Mouse (Mus musculus): ENCODE measurements around the gene Mthfr.

The Mthfr gene

DNA sequence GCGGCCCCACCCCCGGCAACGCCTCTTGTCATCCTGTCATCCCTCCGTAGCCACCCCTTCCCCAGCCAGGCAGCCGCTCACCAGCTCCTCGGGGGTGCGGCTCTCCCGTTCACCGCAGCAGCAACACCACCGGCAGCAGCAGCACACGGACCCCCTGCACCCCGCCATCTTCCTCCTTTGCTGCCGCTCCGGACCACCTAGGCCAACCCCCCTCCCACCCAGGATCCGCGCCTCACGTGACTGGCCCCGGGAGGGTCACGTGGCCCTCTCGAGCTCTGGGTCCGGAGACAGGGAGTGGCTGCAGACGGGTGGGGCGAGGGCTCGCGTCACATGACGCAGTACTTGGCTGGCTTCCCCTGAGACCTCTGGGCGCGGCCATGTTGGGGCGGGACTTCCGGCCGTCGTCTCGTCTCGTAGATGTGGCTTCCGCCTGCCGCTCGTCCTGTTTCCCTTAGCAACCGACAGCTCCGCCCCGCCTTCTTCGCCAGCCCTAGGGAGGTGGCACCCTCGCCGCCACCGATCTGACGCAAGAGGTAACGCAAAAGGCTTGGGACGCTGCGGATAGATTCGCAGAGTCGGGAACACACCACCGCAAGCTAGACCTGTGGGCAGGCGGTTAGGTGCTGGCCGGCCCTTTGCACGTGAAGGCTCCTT, at the start of gene Mthfr, which contains the start of gene Clcn6:
TSS of gene Mthfr (plus strand) at position 478 of the 654 bp plus-strand sequence.
TSS of gene Clcn6 (minus strand) at position 222 of the 654 bp plus-strand sequence.
- peak; percentile 99 to 100 for DNase-seq (ENCODE audit: low spot score in 2 of 2)

DNA sequence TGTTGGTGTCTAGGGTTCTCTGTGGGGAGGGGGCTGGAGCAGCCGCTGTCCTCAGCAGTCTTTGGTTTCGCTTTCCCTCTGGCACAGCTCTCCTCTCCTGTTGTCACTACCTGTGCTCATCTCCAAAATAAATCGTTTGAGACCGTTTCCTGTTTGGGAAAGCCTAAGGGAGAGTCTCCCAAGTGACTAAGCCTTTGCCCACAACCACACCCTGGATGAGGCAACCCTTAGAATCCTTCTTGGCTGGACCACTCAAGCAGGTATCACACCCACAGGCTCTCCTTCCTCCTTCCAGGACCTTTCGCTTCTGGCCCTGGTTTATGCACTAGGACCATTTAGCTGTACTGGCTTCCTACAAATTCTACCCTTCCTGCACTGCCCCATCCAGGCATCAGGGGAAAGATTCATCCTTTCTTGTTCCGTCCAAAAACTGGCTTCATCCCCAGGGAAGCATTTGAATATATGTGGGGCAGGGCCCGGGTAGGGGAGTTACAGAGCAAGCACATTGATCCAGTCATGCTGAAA, 45.2 kb upstream of the Mthfr start:
- no peak for DNase-seq (ENCODE audit: low spot score in 2 of 2)

DNA sequence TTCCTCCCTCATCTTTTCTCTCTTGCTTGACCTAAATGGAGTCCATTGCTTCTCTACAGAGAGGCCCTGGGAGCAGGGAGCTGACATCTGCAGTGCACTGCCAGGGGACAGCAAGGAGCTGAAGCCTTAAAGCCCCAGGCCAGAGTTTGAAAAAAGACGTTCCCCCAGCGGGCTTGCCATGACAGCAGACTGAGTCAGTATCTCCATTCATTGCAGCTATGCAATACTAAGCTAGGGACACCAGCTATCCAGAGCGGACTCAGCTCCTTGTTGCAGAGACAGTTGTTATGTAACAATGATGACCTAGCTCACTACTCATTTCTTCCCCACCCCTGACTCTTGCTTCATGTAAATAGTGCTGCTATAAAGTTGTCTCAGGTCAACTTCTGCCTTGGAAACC, 43.6 kb upstream of the Mthfr start:
- DNase-seq (ENCODE audit: low spot score in 2 of 2), result no peak

DNA sequence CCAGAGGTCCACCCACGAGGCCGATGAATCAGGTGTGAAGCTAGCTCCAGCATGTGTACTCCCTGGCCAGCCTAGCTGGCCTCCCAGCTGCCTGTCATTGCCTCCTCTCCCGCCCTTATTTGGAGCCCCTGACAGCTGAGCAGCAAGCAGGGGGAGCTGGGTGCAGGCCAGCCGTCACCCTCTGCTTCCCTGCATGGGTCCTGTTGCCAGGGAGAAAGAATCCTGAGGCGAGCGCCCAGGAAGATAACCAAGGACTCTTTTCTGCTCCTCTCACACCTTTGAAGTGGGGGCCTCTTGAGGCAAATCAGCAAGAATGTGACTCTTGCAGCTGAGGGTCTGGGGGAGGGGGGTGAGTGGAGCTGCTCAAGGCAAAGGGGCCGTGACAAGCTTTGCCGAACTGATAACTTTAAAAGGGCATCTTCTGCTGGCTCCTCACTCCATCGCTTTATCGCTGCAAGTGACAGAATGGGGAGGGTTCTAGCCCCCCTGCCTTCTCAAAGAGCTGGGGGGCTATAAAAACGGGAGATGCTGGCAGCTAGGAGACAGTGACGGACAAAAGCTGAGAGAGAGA, 38.6 kb upstream of the Mthfr start, which contains the start of gene Nppa:
TSS of gene Nppa (plus strand) at position 521 of the 571 bp plus-strand sequence.
- no peak for DNase-seq (ENCODE audit: low spot score in 2 of 2)

DNA sequence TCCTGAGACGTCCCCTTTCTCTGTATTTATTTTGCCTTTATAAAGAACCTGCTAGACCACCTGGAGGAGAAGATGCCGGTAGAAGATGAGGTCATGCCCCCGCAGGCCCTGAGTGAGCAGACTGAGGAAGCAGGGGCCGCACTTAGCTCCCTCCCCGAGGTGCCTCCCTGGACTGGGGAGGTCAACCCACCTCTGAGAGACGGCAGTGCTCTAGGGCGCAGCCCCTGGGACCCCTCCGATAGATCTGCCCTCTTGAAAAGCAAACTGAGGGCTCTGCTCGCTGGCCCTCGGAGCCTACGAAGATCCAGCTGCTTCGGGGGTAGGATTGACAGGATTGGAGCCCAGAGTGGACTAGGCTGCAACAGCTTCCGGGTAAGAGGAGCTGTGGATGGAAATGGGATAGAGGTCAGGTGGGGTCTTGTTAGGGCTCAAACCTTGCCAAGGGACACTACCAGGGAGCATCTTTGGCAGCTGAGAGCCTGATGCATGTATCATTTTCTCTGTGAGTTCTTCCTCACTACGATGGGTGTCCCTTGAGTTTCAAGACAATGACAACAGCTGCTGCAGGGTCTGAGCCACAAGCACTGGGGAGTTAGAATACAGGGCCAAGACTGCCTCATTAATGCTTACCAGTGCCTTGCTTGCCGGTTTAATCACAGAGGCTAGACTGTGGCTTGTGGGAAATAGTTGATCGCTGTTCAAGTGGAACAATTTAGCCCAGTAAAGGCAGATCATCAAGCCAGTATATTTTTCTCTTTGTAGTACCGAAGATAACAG, 37.7 kb upstream of the Mthfr start:
- no peak for DNase-seq (ENCODE audit: low spot score in 2 of 2)

DNA sequence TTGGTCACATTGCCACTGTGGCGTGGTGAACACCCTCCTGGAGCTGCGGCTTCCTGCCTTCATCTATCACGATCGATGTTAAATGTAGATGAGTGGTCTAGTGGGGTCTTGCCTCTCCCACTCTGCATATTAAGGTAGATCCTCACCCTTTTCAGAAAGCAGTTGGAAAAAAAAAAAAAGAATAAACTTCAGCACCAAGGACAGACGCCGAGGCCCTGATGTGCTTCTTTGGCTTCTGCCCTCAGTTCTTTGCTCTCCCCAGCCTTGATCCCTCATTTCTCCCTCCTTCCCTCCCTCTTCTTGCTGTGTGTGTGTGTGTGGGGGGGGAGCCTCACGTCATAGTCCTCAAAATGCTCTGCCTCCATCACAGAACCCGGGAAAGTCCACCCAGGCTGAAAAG, 37.0 kb upstream of the Mthfr start:
- no peak for DNase-seq (ENCODE audit: low spot score in 2 of 2)

DNA sequence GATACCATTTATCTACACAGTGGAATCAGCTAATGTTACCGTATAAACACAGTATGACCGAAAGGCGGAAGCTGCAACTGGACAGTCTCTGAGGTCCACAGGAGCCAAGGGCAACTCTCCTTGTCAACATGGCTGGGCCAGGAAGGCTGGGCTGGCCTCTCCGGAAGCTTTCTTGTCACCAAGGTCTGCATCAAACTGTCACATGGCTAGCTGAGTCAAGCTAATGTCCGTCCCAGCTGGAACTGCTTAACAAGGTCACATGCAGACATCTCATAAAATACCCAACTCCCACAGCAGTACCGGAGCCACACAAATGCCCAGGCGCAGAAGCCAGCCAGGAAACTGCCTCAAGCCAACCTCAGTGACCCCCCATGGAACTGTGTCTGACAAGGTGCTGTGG, 34.5 kb upstream of the Mthfr start:
- DNase-seq (ENCODE audit: low spot score in 2 of 2), result no peak

DNA sequence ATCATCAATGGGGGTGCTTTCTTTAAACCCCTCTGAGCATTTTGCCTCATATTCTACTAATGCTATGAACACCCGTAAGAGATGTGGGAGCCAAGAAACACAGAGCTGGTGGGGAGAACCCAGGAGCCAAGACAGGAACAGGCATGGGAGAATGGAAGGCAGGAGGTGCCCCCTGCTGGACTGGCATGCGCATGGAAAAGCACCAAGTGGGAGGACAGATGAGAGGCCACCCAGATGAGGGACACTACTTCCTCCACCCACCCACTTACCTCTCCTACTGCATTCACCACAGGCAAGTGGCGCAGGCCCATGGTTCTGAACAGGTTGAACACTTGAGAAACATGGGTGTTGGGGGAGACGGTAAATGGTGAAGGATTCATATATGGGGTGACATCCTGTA, 30.5 kb upstream of the Mthfr start:
- DNase-seq (ENCODE audit: low spot score in 2 of 2), result no peak

DNA sequence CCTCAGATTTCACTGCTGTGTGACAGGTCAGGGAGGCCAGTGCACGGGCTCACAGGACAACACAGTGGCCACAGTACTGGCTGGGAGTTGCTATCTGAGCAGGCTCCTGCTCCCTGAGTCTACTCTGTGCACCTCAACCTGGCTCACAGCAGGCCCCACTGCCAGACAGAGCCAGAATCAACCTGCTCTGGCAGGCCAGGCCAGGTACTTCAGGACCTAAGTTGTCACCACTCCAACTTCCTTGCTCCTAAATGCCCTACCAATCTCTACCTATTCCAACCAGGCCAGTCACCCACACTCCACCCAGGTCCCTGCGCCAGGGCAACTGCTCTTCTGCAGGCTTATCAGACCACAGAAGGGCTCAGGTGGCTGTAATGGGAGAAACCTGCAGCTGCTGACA, 29.2 kb upstream of the Mthfr start:
- DNase-seq (ENCODE audit: low spot score in 2 of 2), result no peak

DNA sequence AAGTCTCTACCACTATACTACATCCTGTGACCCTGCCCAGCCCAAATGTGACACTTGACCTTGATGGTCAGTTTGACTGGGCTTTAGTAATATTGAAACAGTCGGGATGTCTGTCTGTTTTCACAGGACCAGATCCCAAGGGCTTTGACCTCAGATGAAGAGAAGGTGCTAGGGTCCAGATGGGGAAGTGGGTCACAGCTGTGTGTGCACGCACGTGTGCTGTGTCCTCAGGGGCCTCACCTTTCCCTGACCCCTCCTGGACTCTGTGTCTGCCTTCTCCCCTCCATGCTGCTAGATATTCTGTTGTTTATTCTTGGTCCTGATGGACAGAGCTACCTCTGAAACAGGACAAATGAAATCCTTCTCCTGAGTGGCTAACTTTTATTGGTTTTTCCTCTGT, 27.5 kb upstream of the Mthfr start:
- no peak for DNase-seq (ENCODE audit: low spot score in 2 of 2)

DNA sequence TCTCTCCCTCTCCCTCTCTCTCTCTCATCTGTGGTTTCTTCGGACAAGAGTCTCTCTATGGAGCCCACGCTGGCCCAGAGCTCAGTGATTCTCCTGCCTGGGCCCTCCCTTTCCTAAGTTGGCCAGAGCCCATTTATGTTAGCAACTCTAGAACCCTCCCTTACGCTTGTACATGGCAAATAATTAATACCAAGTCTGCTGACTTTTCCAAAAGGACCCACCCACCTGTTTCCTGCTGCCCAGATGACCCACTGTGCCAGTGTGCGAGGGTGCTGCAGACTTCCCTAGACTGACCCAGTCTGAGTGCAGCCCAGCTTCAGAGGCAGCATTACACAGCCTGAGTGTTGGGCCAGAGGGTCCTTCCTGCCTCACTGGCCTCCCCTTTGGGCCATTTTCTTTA, 26.7 kb upstream of the Mthfr start:
- DNase-seq (ENCODE audit: low spot score in 2 of 2), result no peak

DNA sequence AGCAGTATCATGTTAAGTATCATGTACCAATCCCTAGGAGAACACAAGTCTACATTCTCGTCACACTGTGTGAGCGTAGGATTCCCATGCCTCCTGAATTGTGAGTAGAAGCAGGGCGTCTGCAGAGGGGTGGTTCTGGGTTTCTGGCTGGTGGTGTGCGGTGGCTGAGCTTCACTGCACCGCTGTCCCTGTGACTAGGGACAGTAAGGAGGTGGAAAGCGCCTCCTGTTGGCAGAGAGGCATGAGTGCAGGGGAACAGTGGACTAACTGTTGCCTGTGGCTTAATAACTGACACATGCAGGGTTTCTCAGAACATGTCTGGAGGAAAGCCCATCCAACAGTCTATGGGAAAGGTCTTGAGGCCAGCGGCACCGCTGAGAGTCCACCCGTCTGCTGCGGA, 23.5 kb upstream of the Mthfr start:
- DNase-seq (ENCODE audit: low spot score in 2 of 2), result no peak

DNA sequence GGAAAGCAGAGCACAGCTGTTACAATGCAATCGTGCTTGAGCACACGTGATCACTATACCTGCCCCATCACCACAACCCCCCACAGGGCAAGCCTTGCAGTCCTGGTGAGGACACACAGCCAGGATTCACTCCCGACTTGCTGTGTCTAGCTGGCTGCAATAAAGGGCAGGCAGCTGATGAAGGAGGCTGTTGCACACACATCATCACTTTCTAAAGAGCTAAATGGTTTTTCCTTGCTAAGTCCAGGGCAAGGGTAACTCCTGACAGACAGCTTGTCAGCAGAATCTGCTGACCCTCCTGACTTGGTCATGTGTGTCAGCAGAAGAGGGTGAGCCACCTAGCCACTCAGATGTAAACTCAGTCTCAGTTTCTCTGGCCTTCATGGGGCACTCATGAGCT, 21.9 kb upstream of the Mthfr start:
- DNase-seq (ENCODE audit: low spot score in 2 of 2), result no peak

DNA sequence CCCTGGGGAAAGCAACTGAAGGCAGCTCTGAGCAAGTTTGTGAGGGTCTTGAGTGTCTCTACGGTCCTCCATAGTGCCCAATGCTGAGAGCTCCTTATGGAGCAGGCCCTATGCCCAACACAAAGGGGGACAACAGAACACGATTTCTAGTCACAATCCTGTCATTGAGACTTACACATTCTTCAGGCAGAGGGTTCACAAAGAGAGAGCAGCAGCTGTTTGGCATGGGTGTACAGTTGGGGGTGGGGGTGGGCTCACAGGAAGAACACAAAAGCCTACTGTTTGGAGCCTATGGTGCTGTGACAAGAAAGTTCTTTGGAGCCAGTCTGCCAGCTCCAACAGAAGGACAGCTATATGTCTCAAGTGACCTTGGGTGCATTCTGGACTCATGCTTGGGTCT, 20.5 kb upstream of the Mthfr start:
- no peak for DNase-seq (ENCODE audit: low spot score in 2 of 2)

DNA sequence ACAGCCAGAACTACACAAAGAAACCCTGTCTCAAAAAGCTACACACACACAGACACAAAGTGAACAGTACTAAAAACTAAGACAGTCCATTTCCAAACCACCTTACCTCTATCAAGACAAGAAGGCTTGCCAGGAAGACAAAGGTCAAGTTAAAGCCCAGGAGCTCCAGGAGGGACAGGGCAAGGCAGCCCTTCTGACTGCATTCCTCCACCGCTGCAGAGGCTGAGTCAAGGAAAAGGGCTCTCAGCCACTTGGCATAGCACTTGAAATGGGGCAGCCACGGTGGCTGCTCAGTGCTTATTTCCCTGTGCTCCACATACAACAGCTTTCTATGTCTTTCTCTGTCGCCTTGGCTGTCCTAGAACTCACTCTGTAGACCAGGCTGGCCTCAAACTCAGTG, 14.9 kb upstream of the Mthfr start:
- DNase-seq (ENCODE audit: low spot score in 2 of 2), result no peak

DNA sequence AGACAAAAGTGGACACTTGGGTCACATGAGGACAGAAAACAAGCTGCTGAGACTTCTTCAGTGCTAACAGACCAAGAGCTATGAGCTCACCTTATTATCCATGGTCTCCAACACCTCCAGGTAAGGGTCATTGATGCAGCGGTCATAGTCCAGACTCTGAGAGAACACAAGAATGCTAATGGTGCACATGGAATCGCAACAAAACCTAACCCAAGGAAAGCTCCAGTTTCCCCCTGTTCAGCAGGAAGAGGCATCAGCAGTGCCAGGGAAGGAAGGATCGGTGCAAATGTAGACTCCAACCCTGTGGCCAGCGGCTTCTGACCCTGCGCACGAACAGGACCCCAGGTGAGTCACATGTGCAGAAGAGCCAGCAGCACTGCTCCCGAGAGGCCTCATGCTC, 9.6 kb upstream of the Mthfr start:
- DNase-seq (ENCODE audit: low spot score in 2 of 2), result no peak

DNA sequence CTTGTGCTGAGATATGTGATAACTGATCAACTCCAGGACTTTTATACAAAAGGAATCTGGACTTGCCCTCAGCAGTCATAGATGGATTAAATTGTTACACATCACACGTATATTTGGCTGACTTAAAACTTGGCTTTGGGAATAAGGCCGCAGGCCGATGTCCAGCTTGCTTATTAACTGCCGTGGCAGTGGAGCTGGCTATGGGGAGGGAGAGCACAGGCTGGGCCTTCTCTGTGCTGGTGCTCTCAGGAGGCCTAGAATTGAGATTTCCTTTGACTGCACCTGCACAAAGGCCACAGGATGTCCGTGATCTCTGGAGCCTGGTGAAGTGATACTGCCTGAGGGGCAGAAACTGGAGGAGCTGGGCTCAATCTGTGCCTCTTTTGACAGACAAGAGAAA, 8.4 kb upstream of the Mthfr start:
- DNase-seq (ENCODE audit: low spot score in 2 of 2), result no peak

DNA sequence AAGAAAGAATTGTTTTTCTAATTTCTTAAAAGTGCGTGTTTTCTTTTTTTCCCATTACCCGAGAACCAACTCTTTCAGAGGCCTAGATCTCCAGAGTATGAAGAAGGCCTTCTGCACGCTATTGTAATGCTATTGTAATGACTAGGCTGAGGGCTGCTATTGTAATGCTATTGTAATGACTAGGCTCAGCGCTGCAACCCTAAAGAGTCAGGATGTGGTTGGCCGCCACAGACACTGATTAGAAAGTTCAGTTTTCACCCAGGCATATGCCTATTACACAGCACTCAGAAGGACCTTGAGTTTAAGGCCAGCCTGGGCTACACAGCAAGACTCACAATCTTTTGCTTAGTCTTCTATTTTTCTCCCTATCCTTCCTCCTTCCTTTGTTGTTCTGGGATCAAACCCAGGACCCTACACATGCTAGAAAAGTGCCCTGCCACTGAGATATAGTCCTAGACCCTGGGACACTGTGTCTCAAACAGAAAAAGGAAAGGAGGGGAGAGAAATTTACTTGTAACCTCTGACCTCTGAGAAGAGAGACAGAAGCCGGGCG, 4.9 kb upstream of the Mthfr start:
- DNase-seq (ENCODE audit: low spot score in 2 of 2), result no peak

DNA sequence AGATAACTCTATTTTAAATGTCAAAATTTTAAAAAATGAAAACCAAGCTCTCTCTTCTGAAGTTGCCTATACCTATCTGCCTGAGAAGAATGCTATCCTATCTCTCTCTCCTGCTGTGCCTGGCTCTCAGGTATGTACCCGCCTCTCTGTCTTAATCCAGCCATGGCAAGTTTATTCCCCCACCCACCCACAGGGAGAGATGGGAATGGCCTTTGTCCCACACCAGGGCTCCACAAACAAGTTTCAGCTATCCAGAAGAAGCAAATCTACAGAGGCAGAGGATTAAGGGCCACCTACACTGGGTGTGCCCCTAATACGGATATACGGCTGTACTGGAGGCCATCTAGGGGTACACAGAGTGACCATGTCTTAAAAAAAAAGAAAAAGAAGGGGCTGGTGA, 3.4 kb upstream of the Mthfr start:
- no peak for DNase-seq (ENCODE audit: low spot score in 2 of 2)

DNA sequence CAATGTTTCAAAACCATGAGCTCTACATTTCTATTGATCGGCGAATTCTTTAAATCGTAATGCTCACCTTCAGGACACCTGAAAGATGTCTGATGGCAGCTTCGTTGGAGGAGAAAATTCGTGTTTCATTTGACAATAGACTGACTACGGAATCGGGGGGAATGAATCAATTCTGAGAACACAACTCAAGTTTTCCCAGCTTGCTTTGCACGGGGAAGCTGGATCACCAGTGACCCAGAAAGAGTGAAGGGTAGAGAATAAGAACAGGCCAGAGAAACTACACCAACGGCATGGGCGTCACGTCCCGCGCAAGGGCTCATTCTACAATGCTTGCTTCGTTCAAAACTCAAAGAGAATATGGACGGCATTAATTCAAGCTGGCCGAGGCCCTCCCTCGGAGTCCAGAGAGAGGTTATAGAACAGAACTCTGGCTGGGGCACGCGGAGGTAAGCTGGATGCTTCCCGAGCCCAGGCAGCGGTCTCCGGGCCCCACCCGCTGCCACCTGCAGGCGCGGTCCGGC, 738 bp upstream of the Mthfr start:
- DNase-seq (ENCODE audit: low spot score in 2 of 2), result no peak

DNA sequence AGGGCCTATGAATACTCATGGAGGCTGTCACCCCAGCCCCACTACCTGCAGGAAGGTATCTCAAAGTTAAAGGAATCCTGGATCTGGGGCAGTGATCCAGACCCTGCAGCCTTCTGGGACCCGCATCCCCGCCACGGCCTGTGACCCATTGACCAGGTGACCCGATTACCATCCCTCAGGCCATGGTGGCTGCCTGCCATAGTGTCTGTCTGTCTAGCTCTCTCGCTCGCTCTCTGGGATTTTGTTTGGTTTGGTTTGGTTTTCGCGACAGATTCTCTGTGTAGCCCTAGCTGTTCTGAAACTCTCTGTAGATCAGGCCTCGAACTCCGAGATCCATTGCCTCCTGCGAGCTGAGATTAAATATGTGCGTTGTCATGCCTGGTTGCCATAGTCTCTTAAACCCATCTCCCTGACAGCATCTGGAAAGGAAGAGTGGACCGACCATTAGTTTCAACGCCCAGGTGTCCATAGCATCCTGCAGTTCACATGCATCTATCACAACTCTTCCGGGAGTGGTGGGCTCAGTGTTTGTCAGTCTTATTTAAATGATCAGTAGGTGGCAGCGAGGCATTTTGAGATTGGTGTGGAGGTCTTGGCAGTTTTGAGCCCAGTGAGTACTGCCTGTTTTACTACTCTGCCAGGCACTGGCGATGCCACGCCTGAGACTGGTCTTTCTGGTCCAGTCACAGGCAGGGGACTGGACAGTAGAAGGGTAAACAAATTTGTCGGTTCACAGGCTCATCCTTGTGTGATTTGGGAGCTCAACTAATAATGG, 564 bp downstream of the Mthfr start:
- peak in 1 of 2 experiments; percentile 16 for DNase-seq (ENCODE audit: low spot score in 2 of 2)
